Mouse (Mus musculus): ENCODE measurements at regions not wholly inside any gene's neighbourhood (a gene's known extent, or its start where the extent isn't known, plus 50 kb on each side); places are given as distances from the start of the nearest gene placed in this dataset.

GRCm38 (mm10) chr8:31518903-31519302 is 1909.6 kb upstream of the 5930422O12Rik start:
- ATAC-seq (ENCODE audit: low FRiP score) = no peak

GRCm38 (mm10) chr8:31520991-31521448 is 1907.5 kb upstream of the 5930422O12Rik start:
- H3K27ac ChIP-seq = no peak overlapping the region
- ATAC-seq (ENCODE audit: low FRiP score) = no peak
- no peak overlapping the region for H3K4me2 ChIP-seq (replicated peaks)
- H3K36me3 ChIP-seq = no peaks in the 10 kb centered on the region
- no peak overlapping the region for H3K4me3 ChIP-seq
- H3K9ac ChIP-seq = no peak overlapping the region
- whole genome bisulfite sequencing = 56% methylated on average over 2 of the region's 2 CpGs
- no peaks in the 10 kb centered on the region for H3K27me3 ChIP-seq
- H3K4me1 ChIP-seq = no peaks in the 10 kb centered on the region
- H3K9me3 ChIP-seq (replicated peaks) = no peaks in the 10 kb centered on the region

More at GRCm38 (mm10) chr8:31518903-31519302, 1909.6 kb upstream of the 5930422O12Rik start:
- H3K4me2 ChIP-seq (replicated peaks) = no peak overlapping the region
- H3K9me3 ChIP-seq (replicated peaks) = no peaks in the 10 kb centered on the region
- WGBS = 66% methylated on average over 1 of the region's 1 CpGs
- no peak overlapping the region for H3K4me3 ChIP-seq
- H3K4me1 ChIP-seq = no peaks in the 10 kb centered on the region
- H3K27me3 ChIP-seq = no peaks in the 10 kb centered on the region
- no peak overlapping the region for H3K9ac ChIP-seq
- H3K36me3 ChIP-seq = no peaks in the 10 kb centered on the region
- no peak overlapping the region for H3K27ac ChIP-seq

- Histone ChIP-seq H3K27ac (no peak overlapping the region), H3K36me3 (no peaks in the 10 kb centered on the region)
These were observed 1903.4 kb upstream of the 5930422O12Rik start for GRCm38 (mm10) chr8:31525071-31525470.

GRCm38 (mm10) chr8:31539251-31539650 is 1889.3 kb upstream of the 5930422O12Rik start:
- Histone ChIP-seq H3K9ac (no peak overlapping the region), H3K27ac (no peak overlapping the region), H3K36me3 (no peaks in the 10 kb centered on the region), H3K27me3 (no peaks in the 10 kb centered on the region), H3K4me3 (no peak overlapping the region), H3K9me3 (replicated peaks) (no peaks in the 10 kb centered on the region), H3K4me2 (replicated peaks) (no peak overlapping the region), H3K4me1 (no peaks in the 10 kb centered on the region)
- WGBS = 92% methylated on average over 3 of the region's 3 CpGs
- ATAC-seq (ENCODE audit: low FRiP score) = no peak

More at GRCm38 (mm10) chr8:31525071-31525470, 1903.4 kb upstream of the 5930422O12Rik start:
- Histone ChIP-seq H3K4me2 (replicated peaks) (no peak overlapping the region), H3K9ac (no peak overlapping the region), H3K4me3 (no peak overlapping the region), H3K4me1 (no peaks in the 10 kb centered on the region), H3K9me3 (replicated peaks) (0 out of 2 replicates have a peak, but pooled peaks cover 6% of the 10 kb centered on the region), H3K27me3 (no peaks in the 10 kb centered on the region)
- ATAC-seq (ENCODE audit: low FRiP score) = no peak
- 76% methylated on average over 5 of the region's 5 CpGs for WGBS

- Histone ChIP-seq H3K4me3 (no peak overlapping the region), H3K36me3 (no peaks in the 10 kb centered on the region), H3K27ac (no peak overlapping the region), H3K9me3 (replicated peaks) (no peaks in the 10 kb centered on the region), H3K4me2 (replicated peaks) (no peak overlapping the region), H3K9ac (no peak overlapping the region), H3K4me1 (no peaks in the 10 kb centered on the region), H3K27me3 (no peaks in the 10 kb centered on the region)
- 54% methylated on average over 4 of the region's 4 CpGs for WGBS
- no peak for ATAC-seq (ENCODE audit: low FRiP score)
These were observed 1886.9 kb upstream of the 5930422O12Rik start for GRCm38 (mm10) chr8:31541646-31542045.

GRCm38 (mm10) chr8:31574136-31574535 is 1854.4 kb upstream of the 5930422O12Rik start:
- H3K9me3 ChIP-seq (replicated peaks) = no peaks in the 10 kb centered on the region
- H3K36me3 ChIP-seq = no peaks in the 10 kb centered on the region
- no peak overlapping the region for H3K9ac ChIP-seq
- ATAC-seq (ENCODE audit: low FRiP score) = no peak
- no peak overlapping the region for H3K4me2 ChIP-seq (replicated peaks)
- H3K27me3 ChIP-seq = no peaks in the 10 kb centered on the region
- no peak overlapping the region for H3K27ac ChIP-seq
- no peak overlapping the region for H3K4me3 ChIP-seq
- H3K4me1 ChIP-seq = no peaks in the 10 kb centered on the region

- WGBS = 72% methylated on average over 2 of the region's 2 CpGs
- Histone ChIP-seq H3K27ac (no peak overlapping the region), H3K36me3 (no peaks in the 10 kb centered on the region), H3K4me1 (no peaks in the 10 kb centered on the region), H3K27me3 (no peaks in the 10 kb centered on the region), H3K4me2 (replicated peaks) (no peak overlapping the region), H3K9ac (no peak overlapping the region), H3K9me3 (replicated peaks) (no peaks in the 10 kb centered on the region), H3K4me3 (no peak overlapping the region)
- no peak for ATAC-seq (ENCODE audit: low FRiP score)
These were observed 1852.4 kb upstream of the 5930422O12Rik start for GRCm38 (mm10) chr8:31576129-31576528.

- no peak overlapping the region for H3K4me2 ChIP-seq (replicated peaks)
- WGBS = 100% methylated on average over 1 of the region's 1 CpGs
- no peaks in the 10 kb centered on the region for H3K9me3 ChIP-seq (replicated peaks)
- H3K4me1 ChIP-seq = no peaks in the 10 kb centered on the region
- no peak overlapping the region for H3K4me3 ChIP-seq
- H3K9ac ChIP-seq = no peak overlapping the region
- no peaks in the 10 kb centered on the region for H3K36me3 ChIP-seq
- H3K27me3 ChIP-seq = no peaks in the 10 kb centered on the region
- no peak overlapping the region for H3K27ac ChIP-seq
- no peak for ATAC-seq (ENCODE audit: low FRiP score)
These were observed 1843.8 kb upstream of the 5930422O12Rik start for GRCm38 (mm10) chr8:31584661-31585060.

GRCm38 (mm10) chr8:31599536-31599935 is 1829.0 kb upstream of the 5930422O12Rik start:
- Histone ChIP-seq H3K9ac (no peak overlapping the region), H3K27ac (no peak overlapping the region), H3K4me3 (no peak overlapping the region), H3K36me3 (no peaks in the 10 kb centered on the region), H3K9me3 (replicated peaks) (no peaks in the 10 kb centered on the region), H3K27me3 (no peaks in the 10 kb centered on the region), H3K4me1 (no peaks in the 10 kb centered on the region), H3K4me2 (replicated peaks) (no peak overlapping the region)
- no peak for ATAC-seq (ENCODE audit: low FRiP score)
- WGBS = 91% methylated on average over 5 of the region's 5 CpGs

GRCm38 (mm10) chr8:31600979-31601378 is 1827.5 kb upstream of the 5930422O12Rik start:
- no peak overlapping the region for H3K9ac ChIP-seq
- H3K4me3 ChIP-seq = no peak overlapping the region
- H3K27ac ChIP-seq = no peak overlapping the region
- no peak overlapping the region for H3K4me2 ChIP-seq (replicated peaks)
- no peaks in the 10 kb centered on the region for H3K4me1 ChIP-seq
- no peaks in the 10 kb centered on the region for H3K36me3 ChIP-seq
- no peaks in the 10 kb centered on the region for H3K27me3 ChIP-seq
- H3K9me3 ChIP-seq (replicated peaks) = no peaks in the 10 kb centered on the region
- 82% methylated on average over 3 of the region's 3 CpGs for WGBS
- no peak for ATAC-seq (ENCODE audit: low FRiP score)

GRCm38 (mm10) chr8:31616501-31616900 is 1812.0 kb upstream of the 5930422O12Rik start:
- H3K27me3 ChIP-seq = no peaks in the 10 kb centered on the region
- no peak overlapping the region for H3K4me3 ChIP-seq
- H3K27ac ChIP-seq = no peak overlapping the region
- WGBS = 91% methylated on average over 2 of the region's 2 CpGs
- H3K4me2 ChIP-seq (replicated peaks) = no peak overlapping the region
- H3K36me3 ChIP-seq = no peaks in the 10 kb centered on the region
- no peak for ATAC-seq (ENCODE audit: low FRiP score)
- no peaks in the 10 kb centered on the region for H3K4me1 ChIP-seq
- no peaks in the 10 kb centered on the region for H3K9me3 ChIP-seq (replicated peaks)
- no peak overlapping the region for H3K9ac ChIP-seq

GRCm38 (mm10) chr8:31627708-31628107 is 1800.8 kb upstream of the 5930422O12Rik start:
- Histone ChIP-seq H3K27ac (peak overlapping the region; percentile 35; the same call in 1 of the 2 replicates), H3K4me3 (no peak overlapping the region), H3K9me3 (replicated peaks) (no peaks in the 10 kb centered on the region), H3K9ac (no peak overlapping the region), H3K36me3 (no peaks in the 10 kb centered on the region), H3K4me2 (replicated peaks) (no peak overlapping the region), H3K4me1 (0 out of 2 replicates have a peak, but pooled peaks cover 3% of the 10 kb centered on the region), H3K27me3 (no peaks in the 10 kb centered on the region)
- ATAC-seq (ENCODE audit: low FRiP score) = no peak
- 75% methylated on average over 2 of the region's 2 CpGs for WGBS

- 88% methylated on average over 2 of the region's 2 CpGs for WGBS
- Histone ChIP-seq H3K9me3 (replicated peaks) (no peaks in the 10 kb centered on the region), H3K9ac (no peak overlapping the region), H3K4me2 (replicated peaks) (no peak overlapping the region), H3K4me3 (no peak overlapping the region), H3K36me3 (no peaks in the 10 kb centered on the region), H3K27me3 (no peaks in the 10 kb centered on the region), H3K4me1 (0 out of 2 replicates have a peak, but pooled peaks cover 3% of the 10 kb centered on the region), H3K27ac (peak overlapping the region; percentile 35; the same call in 1 of the 2 replicates)
- ATAC-seq (ENCODE audit: low FRiP score) = no peak
These were observed 1800.4 kb upstream of the 5930422O12Rik start for GRCm38 (mm10) chr8:31628146-31628545.

Measured in hindbrain, embryonic 12.5 days (tissue).